Mouse (Mus musculus) heart, adult 2 months (tissue): Measurements from ENCODE around the gene Slc35b2. TPM values are rescaled to one million over a fixed set of nuclear protein-coding genes. Genes with fewer than 3 reads are reported as not detected.

Experiments
- DNase-seq, 2 experiments: peaks; one replicate each; pipeline ENCODE4 v3.0.0; 2021
- H3K27ac ChIP-seq: fragments of 200-600 bp; 2 replicates; pipeline ENCODE4 v1.8.1; 2022
- H3K27me3 ChIP-seq: fragments of 200-500 bp; 2 replicates; pipeline ENCODE4 v1.6.1; 2012; ENCODE audit warnings: mild to moderate bottlenecking, low read length, inconsistent platforms, mixed read lengths; ENCODE audit not compliant: control insufficient read depth, insufficient read depth
- H3K36me3 ChIP-seq: fragments of 200-500 bp; 2 replicates; pipeline ENCODE4 v1.6.1; 2012; ENCODE audit warnings: low read length, inconsistent platforms; ENCODE audit not compliant: control insufficient read depth, insufficient read depth
- H3K4me1 ChIP-seq: fragments of 200-500 bp; 2 replicates; pipeline ENCODE4 v1.6.1; 2011; ENCODE audit warnings: low read length; ENCODE audit not compliant: control insufficient read depth, insufficient read depth
- H3K4me3 ChIP-seq: fragments of 200-600 bp; 2 replicates; pipeline ENCODE4 v1.8.1; 2022
- H3K79me2 ChIP-seq: fragments of 200-500 bp; replicated peaks from 2 replicates; pipeline ENCODE4 v1.6.1; 2012; ENCODE audit warnings: mild to moderate bottlenecking, inconsistent platforms, low read length, moderate library complexity, mixed read lengths; ENCODE audit not compliant: control insufficient read depth, insufficient read depth
- H3K9ac ChIP-seq: fragments of 200-500 bp; 2 replicates; pipeline ENCODE4 v1.6.1; 2012; ENCODE audit warnings: low read depth, mild to moderate bottlenecking, control low read depth, inconsistent platforms, low read length, mixed read lengths
- CTCF ChIP-seq: fragments of 200-600 bp; IDR thresholded peaks from 2 replicates; pipeline ENCODE4 v1.8.1; 2022; ENCODE audit warnings: antibody characterized with exemption, mild to moderate bottlenecking, moderate library complexity
- EP300 ChIP-seq: fragments of 200-500 bp; IDR thresholded peaks from 2 replicates; pipeline ENCODE4 v1.6.1; 2011; ENCODE audit warnings: low read depth, low read length, control low read depth; ENCODE audit not compliant: insufficient read depth
- POLR2A ChIP-seq: fragments of 200-500 bp; IDR thresholded peaks from 2 replicates; pipeline ENCODE4 v1.6.1; 2011; ENCODE audit warnings: mild to moderate bottlenecking, low read depth, low read length, control low read depth; ENCODE audit not compliant: insufficient read depth
- WGBS: fragments of 180-500 bp; shearing (Covaris S2); methylation state at CpG from one replicate; pipeline ENCODE4 v1.1.7; 2018; 5-methylcytosine and 5-hydroxymethylcytosine counted together
- intact Hi-C: fragments of 180-260 bp; cut with DNase I; formaldehyde crosslinking; loops from one replicate; pipeline ENCODE4 v1.15.1; 2025
- polyA plus RNA-seq: library from polyadenylated mRNA; depleted of rRNA; stranded (reverse); fragments of >200 nt; gene quantifications from 2 replicates; pipeline ENCODE4 v1.2.3, GENCODE M21; 2012
- total RNA-seq, 2 experiments: library from RNA; stranded (reverse); gene quantifications; 2 replicates each; pipeline ENCODE4 v1.2.3; 2021

The Slc35b2 gene
- total and polyA plus RNA-seq, 3 experiments = 23.4 to 45.1 (median 24.0) TPM

DNA sequence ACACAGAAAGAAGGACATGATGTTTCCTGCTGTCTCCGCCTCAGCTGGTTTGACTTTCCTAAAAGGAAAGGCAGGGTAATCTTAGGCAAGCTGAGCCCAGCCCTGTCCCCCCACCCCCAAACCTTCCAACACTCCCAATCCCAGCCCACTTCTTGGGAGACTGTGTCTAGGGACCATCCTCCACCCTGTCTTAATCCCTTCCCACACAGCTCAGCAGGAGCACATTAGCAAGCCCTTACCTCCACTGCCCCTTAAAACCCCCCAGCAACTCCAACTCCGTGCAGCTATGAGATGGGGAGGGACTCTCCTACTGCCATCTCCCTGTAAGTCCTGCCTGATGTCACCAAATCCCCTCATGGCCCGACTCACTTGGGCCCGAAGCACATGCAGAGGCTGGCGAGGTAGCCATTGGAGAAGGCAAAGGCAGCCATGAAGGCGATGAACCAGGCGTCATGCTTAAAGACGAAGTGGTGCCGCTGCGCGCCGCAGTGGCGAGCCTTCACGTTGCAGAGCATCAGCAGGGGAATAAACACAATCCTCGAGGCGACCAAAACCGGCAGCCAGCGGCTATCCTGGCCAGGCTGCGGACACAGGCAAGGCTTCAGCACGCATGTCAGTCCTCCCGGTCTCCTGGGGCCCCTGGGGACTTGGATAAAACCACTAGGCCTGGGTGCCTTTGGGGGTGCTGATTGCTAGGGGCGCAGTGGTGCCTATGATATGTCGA is 22.2 kb downstream of the Slc35b2 start:
- H3K27me3 ChIP-seq = no peaks in the 10 kb centered on the region
- peaks cover 27% of the 10 kb centered on the region for H3K4me1 ChIP-seq
- H3K4me3 ChIP-seq = peak overlapping the region; percentile 9; the same call in 1 of the 2 replicates
- peaks cover 11% of the 10 kb centered on the region; the same call in 1 of the 2 replicates for H3K36me3 ChIP-seq
- H3K27ac ChIP-seq = peak overlapping the region; percentile 90
- peak in 1 of 2 experiments; percentile 37 for DNase-seq
- intact Hi-C loops = loop anchor here (2.0 to 10.0 kb wide), 4 partner anchors 13 to 569 kb away; partner anchors contain the start of genes Mad2l1bp and Slc29a1
- H3K9ac ChIP-seq = peak overlapping the region; percentile 51
- TF ChIP-seq CTCF (no peak), EP300 (0 out of 2 replicates have a peak, but pooled peaks have one; percentile 8), POLR2A (no peak)
- 55% methylated on average over 23 of the region's 23 CpGs for WGBS
- no peaks in the 10 kb centered on the region for H3K79me2 ChIP-seq

- no peak overlapping the region for H3K9ac ChIP-seq
- 100% methylated on average over 3 of the region's 3 CpGs for WGBS
- intact Hi-C loops = loop anchor here (10.0 kb wide), 2 partner anchors 298 to 568 kb away; partner anchors contain the start of gene Mad2l1bp
- no peaks in the 10 kb centered on the region for H3K27me3 ChIP-seq
- no peaks in the 10 kb centered on the region for H3K79me2 ChIP-seq
- H3K27ac ChIP-seq = peak overlapping the region; percentile 90; the same call in 1 of the 2 replicates
- H3K4me1 ChIP-seq = peaks cover 29% of the 10 kb centered on the region
- H3K36me3 ChIP-seq = peaks cover 11% of the 10 kb centered on the region; the same call in 1 of the 2 replicates
- H3K4me3 ChIP-seq = no peak overlapping the region
- TF ChIP-seq CTCF = peak; percentile 61
- no peak for TF ChIP-seq POLR2A
- peak in 1 of 2 experiments; percentile 45 for DNase-seq
These were observed 22.8 kb downstream of the Slc35b2 start for GRCm38 (mm10) chr17:45586449-45586837.

- H3K9ac ChIP-seq = no peak overlapping the region
- H3K27me3 ChIP-seq = no peaks in the 10 kb centered on the region
- 86% methylated on average over 7 of the region's 7 CpGs for WGBS
- TF ChIP-seq EP300 (no peak), CTCF (no peak), POLR2A (no peak)
- no peak for DNase-seq
- H3K4me3 ChIP-seq = no peak overlapping the region
- no peaks in the 10 kb centered on the region for H3K79me2 ChIP-seq
- H3K36me3 ChIP-seq = peaks cover 11% of the 10 kb centered on the region; the same call in 1 of the 2 replicates
- H3K27ac ChIP-seq = no peak overlapping the region
- H3K4me1 ChIP-seq = peaks cover 35% of the 10 kb centered on the region
- intact Hi-C loops = loop anchor here (10.0 kb wide), 2 partner anchors 296 to 566 kb away; partner anchors contain the start of gene Mad2l1bp
These were observed 24.7 kb downstream of the Slc35b2 start for GRCm38 (mm10) chr17:45588370-45588769.

GRCm38 (mm10) chr17:45589236-45589635 is 25.6 kb downstream of the Slc35b2 start:
- Histone ChIP-seq H3K9ac (no peak overlapping the region), H3K36me3 (peaks cover 7% of the 10 kb centered on the region; the same call in 1 of the 2 replicates), H3K27ac (no peak overlapping the region), H3K79me2 (no peaks in the 10 kb centered on the region), H3K27me3 (no peaks in the 10 kb centered on the region), H3K4me1 (peaks cover 36% of the 10 kb centered on the region), H3K4me3 (no peak overlapping the region)
- WGBS = 93% methylated on average over 7 of the region's 7 CpGs
- no peak for TF ChIP-seq EP300
- TF ChIP-seq CTCF = no peak
- TF ChIP-seq POLR2A = no peak
- intact Hi-C loops = loop anchor here (10.0 kb wide), 2 partner anchors 296 to 566 kb away; partner anchors contain the start of gene Mad2l1bp
- no peak for DNase-seq

DNA sequence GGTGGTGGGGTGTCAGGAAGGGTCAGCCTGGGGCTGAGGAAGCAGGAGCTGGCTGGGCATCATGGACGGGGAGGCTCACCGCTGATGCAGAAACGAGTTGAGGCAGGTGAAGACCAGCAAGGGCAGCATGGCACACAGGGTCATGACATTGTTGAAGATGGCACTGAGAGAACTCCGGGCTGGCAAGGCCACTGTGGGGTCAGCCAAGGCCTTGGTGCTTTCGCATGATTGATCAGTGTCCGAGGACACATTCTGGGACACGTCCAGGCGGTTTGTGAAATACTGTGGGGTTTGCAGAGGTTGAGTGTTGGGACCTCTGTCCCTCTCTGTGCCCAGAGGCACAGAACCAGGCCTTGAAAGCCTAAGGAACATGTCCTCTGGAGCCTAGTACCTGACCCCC is 26.2 kb downstream of the Slc35b2 start:
- Histone ChIP-seq H3K4me1 (peaks cover 33% of the 10 kb centered on the region), H3K36me3 (peaks cover 7% of the 10 kb centered on the region; the same call in 1 of the 2 replicates)
- intact Hi-C loops = loop anchor here (10.0 kb wide), 2 partner anchors 295 to 565 kb away; partner anchors contain the start of gene Mad2l1bp

More for the DNA sequence above, 26.2 kb downstream of the Slc35b2 start:
- DNase-seq = peak in 1 of 2 experiments; percentile 22
- Histone ChIP-seq H3K79me2 (no peaks in the 10 kb centered on the region), H3K27me3 (no peaks in the 10 kb centered on the region), H3K9ac (no peak overlapping the region), H3K4me3 (no peak overlapping the region), H3K27ac (no peak overlapping the region)
- WGBS = 93% methylated on average over 8 of the region's 8 CpGs
- TF ChIP-seq EP300 (no peak), POLR2A (no peak), CTCF (no peak)
